ENCODE assay signal across 25 mouse cellular contexts in the genomic region with DNA sequence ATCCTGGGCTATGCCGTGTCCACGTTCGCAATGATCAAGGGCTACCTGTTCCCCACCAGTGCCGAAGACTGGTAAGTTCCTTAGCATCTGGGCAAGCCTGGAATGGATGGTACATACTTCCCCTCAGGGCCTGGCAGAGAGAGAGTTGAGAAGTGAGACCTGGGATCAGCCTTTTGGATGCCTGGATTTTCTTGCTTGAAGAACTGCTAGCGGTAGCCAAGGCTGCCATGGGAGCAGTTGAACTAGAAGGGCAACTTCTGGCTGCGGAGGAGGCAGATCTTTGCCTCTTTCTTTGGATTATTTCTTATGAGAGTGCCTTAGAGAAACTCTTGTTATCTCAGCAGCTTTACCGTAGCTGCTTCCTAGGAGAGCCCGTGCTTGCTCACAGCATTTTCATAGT. TPM values are rescaled to one million over a fixed set of nuclear protein-coding genes. Genes with fewer than 3 reads are reported as not detected.
"Had no signal": no experiment of that assay in that cellular context is flagged by ENCODE, and none has a peak within 500 bp of the region (broad histone marks: within the 10 kb centered on the region; RNA-seq: fewer than 3 reads in every experiment).

No protein-coding gene starts in this region.

- H3K27ac ChIP-seq: lung, embryonic 15.5 days; macrophage; midbrain, embryonic 13.5 days; midbrain, embryonic 15.5 days; neural tube, embryonic 12.5 days; stomach, embryonic 15.5 days; stomach, postnatal 0 days had no signal

- DNase-seq: liver, postnatal 0 days; lung, adult 2 months; lung, postnatal 14 days; lung, postnatal 36 days; right cerebral cortex, postnatal 14 days; thymus, adult 2 months; thymus, postnatal 25 days; thymus, postnatal 4 days had no signal

- H3K4me1 ChIP-seq: lung, embryonic 15.5 days; midbrain, embryonic 13.5 days; neural tube, embryonic 12.5 days; stomach, embryonic 15.5 days had no signal

- H3K4me3 ChIP-seq: lung, embryonic 15.5 days; megakaryocyte, embryonic 14.5 days; midbrain, embryonic 13.5 days; midbrain, embryonic 15.5 days; neural tube, embryonic 12.5 days; stomach, embryonic 15.5 days had no signal

- H3K27me3 ChIP-seq: lung, embryonic 15.5 days; megakaryocyte, embryonic 14.5 days; midbrain, embryonic 13.5 days; midbrain, embryonic 15.5 days; neural tube, embryonic 12.5 days; stomach, embryonic 15.5 days had no signal

RNA-seq across cellular contexts. Expression of a gene that starts 25.3 kb away (rescaled TPM):
- total RNA-seq: megakaryocyte progenitor cell, adult 5-6 weeks; midbrain, postnatal 0 days; monocyte, adult 5-6 weeks; neutrophil, adult 5-6 weeks had no signal
- polyA plus RNA-seq: liver, postnatal 0 days; lung, adult 2 months; lung, embryonic 15.5 days; lung, postnatal 0 days; macrophage; midbrain, embryonic 11.5 days; midbrain, embryonic 13.5 days; midbrain, embryonic 15.5 days; midbrain, postnatal 0 days; neural tube, embryonic 12.5 days; neural tube, embryonic 14.5 days; spleen, adult 2 months; stomach, embryonic 15.5 days; stomach, postnatal 0 days; thymus, adult 2 months; urinary bladder, adult 2 months had no signal
